ENCODE assay signal across 10 mouse cellular contexts in the genomic region with DNA sequence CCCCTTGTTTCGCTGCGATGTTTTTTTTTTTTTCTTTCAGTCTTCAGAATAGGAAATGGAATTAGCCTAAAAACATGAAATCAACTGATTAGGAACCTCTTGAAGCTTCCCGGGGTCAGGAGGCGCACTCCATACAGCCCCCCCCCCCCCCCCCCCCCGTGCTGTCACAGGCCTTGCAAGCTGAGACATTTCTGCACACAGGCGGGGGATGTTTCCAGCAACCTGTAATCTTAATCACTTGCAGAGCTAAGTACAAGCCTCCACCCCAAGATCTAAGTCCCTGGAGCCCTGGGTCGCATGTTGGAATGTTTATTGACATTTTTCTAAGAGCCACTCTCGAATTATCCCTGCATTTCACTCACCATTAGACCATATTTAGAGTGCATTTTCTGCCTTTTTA.
DNase-seq lines count a peak whose midpoint lies in the region; ATAC-seq and TF ChIP-seq lines count a peak whose summit lies in the region.
"Had no signal": no experiment of that assay in that cellular context is flagged by ENCODE, and none has a peak within 500 bp of the region (broad histone marks: within the 10 kb centered on the region; RNA-seq: fewer than 3 reads in every experiment).

No protein-coding gene starts in this region.

- H3K4me2 ChIP-seq in heart, embryonic 13.5 days: peak overlapping the region; percentile 58
- H3K4me2 ChIP-seq in forebrain, embryonic 13.5 days: peak overlapping the region; percentile 49
- H3K4me2 ChIP-seq in limb, embryonic 14.5 days (replicated peaks; ENCODE audit: low read depth, low read length, severe bottlenecking): peak overlapping the region; percentile 33

- H3K27ac ChIP-seq in heart, embryonic 13.5 days (replicated peaks): no peak overlapping the region
- no peak overlapping the region for H3K27ac ChIP-seq in forebrain, embryonic 13.5 days
- H3K27ac ChIP-seq in limb, embryonic 14.5 days (replicated peaks; ENCODE audit: low read depth, low read length): peak overlapping the region; percentile 65
- H3K27ac ChIP-seq in left cerebral cortex, adult 2 months: no peak overlapping the region

- no peaks in the 10 kb centered on the region for H3K27me3 ChIP-seq in heart, embryonic 13.5 days (replicated peaks)
- H3K27me3 ChIP-seq in forebrain, embryonic 13.5 days: no peaks in the 10 kb centered on the region
- no peaks in the 10 kb centered on the region for H3K27me3 ChIP-seq in limb, embryonic 14.5 days (ENCODE audit: control insufficient read depth, insufficient read depth, low read length)

- no peak for DNase-seq in heart, postnatal 25 days (ENCODE audit: low spot score)
- peak; percentile 29 for DNase-seq in brain, adult 2 months (ENCODE audit: low read depth, low spot score)
- peak; percentile 15 for DNase-seq in limb, embryonic 14.5 days (ENCODE audit: low spot score)
- DNase-seq in urinary bladder, postnatal 36 days (ENCODE audit: low spot score in 2 of 2): no peak
- no peak for DNase-seq in left cerebral cortex, adult 2 months (ENCODE audit: extremely low spot score in 1 of 2, low spot score in 2 of 2)
- DNase-seq in c-Kit-positive CD71-positive TER-119-positive erythroid progenitor cells, embryonic 14.5 days (ENCODE audit: low spot score): no peak
- DNase-seq: kidney, adult 11 months; layer of hippocampus, postnatal 36 days had no signal

- WGBS in heart, embryonic 13.5 days: 17% methylated on average over 8 of the region's 8 CpGs
- WGBS in forebrain, embryonic 13.5 days: 13% methylated on average over 8 of the region's 8 CpGs
- WGBS in limb, embryonic 14.5 days: 4% methylated on average over 8 of the region's 8 CpGs

- peak overlapping the region; percentile 19; the same call in 1 of the 2 replicates for H3K9ac ChIP-seq in heart, embryonic 13.5 days
- H3K9ac ChIP-seq in forebrain, embryonic 13.5 days: no peak overlapping the region
- peak overlapping the region; percentile 34; the same call in 1 of the 2 replicates for H3K9ac ChIP-seq in limb, embryonic 14.5 days (ENCODE audit: low read depth, low read length, severe bottlenecking)

- no peak for ATAC-seq in heart, embryonic 13.5 days (ENCODE audit: extremely low read depth, insufficient number of reproducible peaks, low FRiP score, low TSS enrichment)
- peak; percentile 23; the same call in 1 of the 2 replicates for ATAC-seq in forebrain, embryonic 13.5 days
- ATAC-seq in limb, embryonic 14.5 days (ENCODE audit: low FRiP score, low read depth): no peak

- H3K9me3 ChIP-seq in heart, embryonic 13.5 days: no peaks in the 10 kb centered on the region
- no peaks in the 10 kb centered on the region for H3K9me3 ChIP-seq in forebrain, embryonic 13.5 days (replicated peaks)
- no peaks in the 10 kb centered on the region for H3K9me3 ChIP-seq in limb, embryonic 14.5 days (ENCODE audit: control insufficient read depth, low read length)

- TF ChIP-seq CTCF in left cerebral cortex, adult 2 months (IDR thresholded peaks at IDR 0.05): no peak

- intact Hi-C loops in heart, postnatal 25 days (cut with DNase I): no loop called here
- intact Hi-C loops in left cerebral cortex, adult 2 months (cut with DNase I): no loop called here

- H3K36me3 ChIP-seq in heart, embryonic 13.5 days: no peaks in the 10 kb centered on the region
- no peaks in the 10 kb centered on the region for H3K36me3 ChIP-seq in forebrain, embryonic 13.5 days (ENCODE audit: poor library complexity, severe bottlenecking)
- H3K36me3 ChIP-seq in limb, embryonic 14.5 days (ENCODE audit: control insufficient read depth, insufficient read depth, low read length): no peaks in the 10 kb centered on the region

- no peak for TF ChIP-seq POLR2A in limb, embryonic 14.5 days (IDR thresholded peaks at IDR 0.05; ENCODE audit: borderline replicate concordance, extremely low read depth, insufficient read depth, insufficient read length)

- H3K4me3 ChIP-seq in heart, embryonic 13.5 days: peak overlapping the region; percentile 29
- peak overlapping the region; percentile 7; the same call in 1 of the 2 replicates for H3K4me3 ChIP-seq in forebrain, embryonic 13.5 days
- H3K4me3 ChIP-seq in limb, embryonic 14.5 days (replicated peaks; ENCODE audit: low read length): peak overlapping the region; percentile 7; the same call in 1 of the 2 replicates
- no peak overlapping the region; the same call in 1 of the 2 replicates for H3K4me3 ChIP-seq in left cerebral cortex, adult 2 months

- H3K4me1 ChIP-seq in heart, embryonic 13.5 days: peaks cover 7% of the 10 kb centered on the region
- 0 out of 2 replicates have a peak, but pooled peaks cover 9% of the 10 kb centered on the region for H3K4me1 ChIP-seq in forebrain, embryonic 13.5 days
- H3K4me1 ChIP-seq in limb, embryonic 14.5 days (ENCODE audit: control insufficient read depth, insufficient read depth, low read length): peaks cover 29% of the 10 kb centered on the region

Comparison
In these comparisons a context has a peak if more than half of its experiments do, and no peak if none do; other contexts are left out.
1. DNase-seq: peak in brain, adult 2 months (single experiment) and limb, embryonic 14.5 days (single experiment); none in heart, postnatal 25 days (single experiment), urinary bladder, postnatal 36 days (0 of 2), left cerebral cortex, adult 2 months (0 of 2) and c-Kit-positive CD71-positive TER-119-positive erythroid progenitor cells, embryonic 14.5 days (single experiment).
2. Peak in every context shown above with its lines, with median percentiles within 50 percentile points of each other: H3K4me2 ChIP-seq.